Mouse (Mus musculus): ENCODE results near the gene Olfr1214.
"Not testable (repeated sequence)": the region's sequence is repeated elsewhere in the genome, so short reads cannot be mapped to it uniquely, and the experiment has no call there.

Gene Olfr1214

DNA sequence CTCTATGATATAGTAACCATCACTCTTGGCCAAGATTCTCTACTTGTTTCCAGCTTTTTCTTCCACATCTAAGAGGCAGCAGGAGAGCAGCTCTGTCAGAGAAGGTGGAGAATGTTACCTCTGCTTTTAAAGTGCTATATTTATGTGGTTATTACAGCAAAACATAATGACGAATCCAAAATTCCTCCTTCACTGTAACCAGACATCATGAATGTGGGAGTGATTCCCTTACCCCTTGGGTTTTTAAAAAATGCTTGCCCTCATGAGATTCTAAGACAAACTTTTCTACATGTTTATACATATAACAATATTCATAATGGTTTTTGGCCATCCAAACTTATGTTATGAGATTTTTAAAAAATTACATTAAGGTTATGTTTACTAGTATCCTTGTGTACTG lies at the start of gene Olfr1214:
Olfr1214 (minus strand) TSS at position 101 of the 400 bp plus-strand sequence.
- no peak for DNase-seq (ENCODE audit: low spot score in 2 of 2)

- no peak for DNase-seq (ENCODE audit: low spot score in 2 of 2)
Observed at GRCm38 (mm10) chr2:89031965-89032364, 39.5 kb upstream of the Olfr1214 start, which contains the start of gene Olfr1217. Gene Olfr1217 (minus strand): TSS chr2:89032065.

DNA sequence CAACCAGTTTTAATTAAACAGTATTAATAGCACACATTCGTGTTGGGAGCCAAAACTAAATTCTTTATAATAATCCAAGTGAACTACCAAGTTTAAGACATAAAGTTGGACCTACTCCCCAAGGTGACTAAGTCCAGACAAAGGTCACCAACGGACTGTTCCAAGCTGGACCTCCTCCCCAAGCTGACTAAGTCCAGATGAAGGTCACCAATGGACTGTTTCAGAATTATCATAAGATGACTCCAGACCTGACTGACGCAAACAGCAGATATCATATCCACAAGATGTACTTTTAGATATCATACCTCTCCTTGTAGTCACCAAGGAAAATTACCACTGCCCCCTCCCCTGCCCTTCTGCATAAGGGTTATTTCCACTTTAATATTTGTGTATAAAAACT lies 29.0 kb upstream of the Olfr1214 start:
- DNase-seq (ENCODE audit: low spot score in 2 of 2) = not testable (repeated sequence)

GRCm38 (mm10) chr2:89018240-89018639 lies 25.8 kb upstream of the Olfr1214 start, which contains the start of gene Olfr1216:
Gene Olfr1216 (minus strand): TSS chr2:89018340.
- DNase-seq (ENCODE audit: low spot score in 2 of 2) = no peak

GRCm38 (mm10) chr2:89006873-89007272 lies 14.4 kb upstream of the Olfr1214 start, which contains the start of gene Olfr1215:
Gene Olfr1215 (minus strand): TSS chr2:89006973.
- DNase-seq (ENCODE audit: low spot score in 2 of 2) = no peak

GRCm38 (mm10) chr2:88980181-88980580 lies 12.3 kb downstream of the Olfr1214 start, which contains the start of gene Gm13762:
Gene Gm13762 (minus strand): TSS chr2:88980281.
- DNase-seq (ENCODE audit: low spot score in 2 of 2) = no peak

GRCm38 (mm10) chr2:88953669-88954068 lies 38.8 kb downstream of the Olfr1214 start, which contains the start of gene Olfr1212:
Gene Olfr1212 (plus strand): TSS chr2:88953969.
- DNase-seq (ENCODE audit: low spot score in 2 of 2) = no peak

- DNase-seq (ENCODE audit: low spot score in 2 of 2) = no peak
Observed at GRCm38 (mm10) chr2:88938011-88938410, 54.4 kb downstream of the Olfr1214 start, which contains the start of gene Olfr1211. Gene Olfr1211 (minus strand): TSS chr2:88938111.
